Mouse (Mus musculus) neural tube, embryonic 14.5 days (tissue): Measurements from ENCODE around the gene Rrp7a. TPM values are rescaled to one million over a fixed set of nuclear protein-coding genes. Genes with fewer than 3 reads are reported as not detected.

Experiments
- ATAC-seq: fragments of 200-750 bp; cut with Nextera tagmentation; 2 replicates; pipeline ENCODE4 v1.8.0; 2017; ENCODE audit warnings: low read depth, mild to moderate bottlenecking, moderate TSS enrichment, moderate library complexity
- H3K27ac ChIP-seq: fragments of 300-500 bp; sonication (generic); 2 replicates; pipeline ENCODE4 v1.5.1; 2014; ENCODE audit warnings: low read depth, mild to moderate bottlenecking, control low read depth, low read length, moderate library complexity, mixed read lengths
- H3K27me3 ChIP-seq: fragments of 300-500 bp; sonication (generic); 2 replicates; pipeline ENCODE4 v1.6.1; 2014; ENCODE audit warnings: low read length; ENCODE audit not compliant: control insufficient read depth, insufficient read depth
- H3K36me3 ChIP-seq: fragments of 300-500 bp; sonication (generic); 2 replicates; pipeline ENCODE4 v1.6.1; 2014; ENCODE audit warnings: low read length, mixed read lengths; ENCODE audit not compliant: control insufficient read depth, insufficient read depth
- H3K4me1 ChIP-seq: fragments of 300-500 bp; sonication (generic); 2 replicates; pipeline ENCODE4 v1.6.1; 2014; ENCODE audit warnings: low read length; ENCODE audit not compliant: control insufficient read depth, insufficient read depth
- H3K4me2 ChIP-seq: fragments of 300-500 bp; sonication (generic); 2 replicates; pipeline ENCODE4 v1.6.1; 2014; ENCODE audit warnings: mild to moderate bottlenecking, low read depth, low read length, control low read depth
- H3K4me3 ChIP-seq: fragments of 300-500 bp; sonication (generic); 2 replicates; pipeline ENCODE4 v1.5.1; 2014; ENCODE audit warnings: low read depth, low read length, control low read depth, mixed read lengths
- H3K9ac ChIP-seq: fragments of 300-500 bp; sonication (generic); replicated peaks from 2 replicates; pipeline ENCODE4 v1.6.1; 2014; ENCODE audit warnings: low read depth, mild to moderate bottlenecking, control low read depth, low read length, mixed read lengths
- H3K9me3 ChIP-seq: fragments of 300-500 bp; sonication (generic); 2 replicates; pipeline ENCODE4 v1.6.1; 2016; ENCODE audit warnings: low read length; ENCODE audit not compliant: control insufficient read depth
- WGBS: fragments of 180-500 bp; shearing (Covaris S2); extraction: QIAGEN DNeasy Blood & Tissue Kit; methylation state at CpG from one replicate; pipeline ENCODE4 v1.1.7; 2014; 5-methylcytosine and 5-hydroxymethylcytosine counted together
- polyA plus RNA-seq: library from polyadenylated mRNA; unstranded; fragments of >200 nt; fragmentation: Nextera tagmentation; extraction: Ambion mirVana; gene quantifications from 2 replicates; pipeline ENCODE4 v1.2.1, GENCODE M21; 2014

Rrp7a gene
- polyA plus RNA-seq, 1 experiment from 2014 or later, result 52.1 TPM

DNA sequence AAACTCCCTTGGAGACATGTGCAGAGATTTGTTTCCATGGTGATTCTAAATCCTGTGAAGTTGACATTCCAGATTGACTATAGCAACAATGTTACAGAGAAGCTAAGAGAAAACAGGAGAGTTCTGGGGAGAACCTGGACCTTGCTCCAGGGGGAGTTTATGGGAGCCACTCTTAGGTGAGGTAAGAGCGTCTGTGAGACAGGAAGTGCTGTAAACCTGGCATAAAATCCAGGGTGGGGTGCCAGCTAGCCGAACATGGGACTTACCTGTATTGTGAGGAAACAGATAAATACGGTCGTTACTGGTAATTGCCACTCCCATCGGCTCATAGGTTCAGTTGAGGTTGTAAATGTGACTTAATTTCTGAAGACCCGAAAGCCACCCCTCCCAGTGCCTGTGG, 16.2 kb downstream of the Rrp7a start:
- H3K27me3 ChIP-seq, result no peaks in the 10 kb centered on the region
- 59% methylated on average over 6 of the region's 6 CpGs for WGBS
- no peak overlapping the region for H3K4me2 ChIP-seq
- no peak overlapping the region for H3K27ac ChIP-seq
- H3K9ac ChIP-seq, result no peak overlapping the region
- no peak overlapping the region for H3K4me3 ChIP-seq
- H3K36me3 ChIP-seq, result no peaks in the 10 kb centered on the region
- no peaks in the 10 kb centered on the region for H3K9me3 ChIP-seq
- H3K4me1 ChIP-seq, result no peaks in the 10 kb centered on the region
- ATAC-seq, result no peak

DNA sequence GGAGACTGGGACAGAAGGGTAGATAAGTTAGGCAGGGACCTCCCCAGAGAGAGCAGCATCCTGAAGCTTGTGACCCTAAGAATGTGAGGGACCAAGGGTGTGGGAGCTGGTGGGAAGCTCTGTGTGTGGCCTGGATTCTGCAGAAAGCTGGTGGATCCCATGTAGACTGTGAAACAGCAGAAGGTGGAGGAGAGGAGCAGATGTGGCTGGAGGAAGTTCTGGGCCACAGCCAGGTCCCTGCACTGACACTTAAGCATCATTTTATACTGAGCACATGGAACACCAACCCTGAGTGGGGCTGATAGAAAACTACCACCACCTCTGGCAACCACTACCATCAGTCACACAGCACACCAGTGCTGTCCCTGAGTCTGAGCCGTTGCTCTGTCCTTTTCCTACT, 19.5 kb downstream of the Rrp7a start:
- no peak overlapping the region for H3K4me2 ChIP-seq
- no peak overlapping the region for H3K4me3 ChIP-seq
- 74% methylated on average over 1 of the region's 1 CpGs for WGBS
- no peak overlapping the region for H3K27ac ChIP-seq
- no peaks in the 10 kb centered on the region for H3K36me3 ChIP-seq
- no peaks in the 10 kb centered on the region for H3K9me3 ChIP-seq
- no peak overlapping the region for H3K9ac ChIP-seq
- no peak for ATAC-seq
- H3K27me3 ChIP-seq, result no peaks in the 10 kb centered on the region
- H3K4me1 ChIP-seq, result 0 out of 2 replicates have a peak, but pooled peaks cover 5% of the 10 kb centered on the region

DNA sequence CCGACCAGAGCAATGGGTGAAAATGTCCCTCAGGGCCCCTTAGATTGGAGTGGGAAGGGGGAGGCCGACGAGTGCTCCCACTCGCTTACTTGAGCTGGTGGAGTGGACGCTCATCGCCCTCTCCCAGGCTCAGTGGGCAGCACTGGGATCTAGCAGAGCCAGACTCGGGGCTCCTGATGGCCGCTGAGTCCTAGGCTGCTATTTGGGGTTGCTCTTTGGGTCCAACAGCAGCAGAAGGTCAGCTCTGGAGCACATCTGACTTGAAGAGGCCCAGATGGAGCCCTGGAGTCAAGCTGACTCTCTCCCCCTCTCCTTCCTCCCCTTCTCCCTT, 22.3 kb downstream of the Rrp7a start:
- Histone ChIP-seq H3K9ac (peak overlapping the region; percentile 34; the same call in 1 of the 2 replicates), H3K9me3 (no peaks in the 10 kb centered on the region), H3K4me2 (peak overlapping the region; percentile 47), H3K27me3 (no peaks in the 10 kb centered on the region), H3K4me1 (0 out of 2 replicates have a peak, but pooled peaks cover 5% of the 10 kb centered on the region), H3K27ac (no peak overlapping the region), H3K36me3 (no peaks in the 10 kb centered on the region), H3K4me3 (peak overlapping the region; percentile 24)
- 3% methylated on average over 8 of the region's 8 CpGs for whole genome bisulfite sequencing
- ATAC-seq, result 0 out of 2 replicates have a peak, but pooled peaks have one; percentile 44

DNA sequence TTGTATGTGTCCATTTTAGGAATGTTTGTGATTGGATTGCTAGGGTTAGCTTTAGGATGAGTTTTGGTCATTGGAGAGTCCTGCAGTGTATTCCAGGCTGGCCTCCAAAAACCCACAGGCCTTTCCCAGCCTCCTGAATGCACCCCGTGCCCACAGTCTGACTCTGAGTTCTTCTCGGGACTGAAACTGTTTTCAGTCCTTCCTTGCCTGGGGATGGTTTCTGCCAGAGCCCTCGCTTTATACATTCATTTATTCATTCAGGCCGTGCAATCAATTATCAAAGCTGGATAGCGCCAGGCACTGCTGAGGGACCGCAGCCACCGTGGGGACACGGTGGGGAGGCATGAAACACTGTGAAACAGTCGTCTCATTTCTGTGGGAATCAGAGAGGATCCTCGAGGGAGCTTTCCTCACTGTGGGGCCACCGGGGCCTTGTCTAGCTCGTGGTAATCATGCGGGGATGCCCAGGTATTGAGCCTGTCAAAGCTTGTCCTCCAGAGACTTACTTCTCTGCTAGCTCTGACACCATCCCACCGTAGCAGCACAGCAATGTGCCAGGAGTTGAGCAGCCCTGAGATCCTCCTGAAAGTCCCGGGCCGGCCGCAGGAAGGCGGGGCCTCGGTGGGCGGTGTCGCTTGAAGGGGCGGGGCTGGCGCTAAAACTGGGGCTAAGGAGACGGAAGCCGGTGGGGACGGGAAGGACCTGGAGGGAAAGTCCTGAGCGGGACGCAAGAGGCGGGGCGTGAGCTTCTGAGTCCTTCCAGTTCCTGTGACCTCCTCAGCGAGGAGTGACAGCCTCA, 22.9 kb downstream of the Rrp7a start:
- peak; percentile 68; the same call in 1 of the 2 replicates for ATAC-seq
- 2% methylated on average over 31 of the region's 31 CpGs for WGBS
- H3K27ac ChIP-seq, result no peak overlapping the region
- H3K4me2 ChIP-seq, result peak overlapping the region; percentile 47
- 0 out of 2 replicates have a peak, but pooled peaks cover 5% of the 10 kb centered on the region for H3K4me1 ChIP-seq
- H3K36me3 ChIP-seq, result no peaks in the 10 kb centered on the region
- H3K9ac ChIP-seq, result no peak overlapping the region; the same call in 1 of the 2 replicates
- H3K9me3 ChIP-seq, result no peaks in the 10 kb centered on the region
- no peaks in the 10 kb centered on the region for H3K27me3 ChIP-seq
- H3K4me3 ChIP-seq, result peak overlapping the region; percentile 24

DNA sequence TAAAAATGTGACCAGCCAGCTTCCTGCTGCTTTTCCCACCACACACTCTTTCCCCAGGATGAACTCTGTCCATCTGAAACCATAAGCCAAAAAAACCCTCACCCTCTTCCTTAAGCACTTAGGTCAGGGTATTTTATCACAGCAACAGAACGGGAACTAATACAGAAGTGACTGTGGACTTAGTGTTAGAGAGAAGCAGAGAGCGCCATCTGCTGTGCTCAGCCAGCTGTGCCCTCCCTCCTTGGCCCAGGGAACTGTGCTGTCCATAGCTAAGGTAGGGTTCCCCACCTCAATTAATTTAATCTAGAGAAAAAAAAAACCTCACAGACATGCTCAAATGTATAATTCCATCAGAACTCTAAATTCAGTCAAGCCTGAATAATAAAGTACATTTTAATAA, 26.7 kb downstream of the Rrp7a start:
- 51% methylated on average over 2 of the region's 2 CpGs for WGBS
- H3K4me2 ChIP-seq, result no peak overlapping the region
- H3K9ac ChIP-seq, result no peak overlapping the region
- H3K4me1 ChIP-seq, result 0 out of 2 replicates have a peak, but pooled peaks cover 5% of the 10 kb centered on the region
- H3K36me3 ChIP-seq, result no peaks in the 10 kb centered on the region
- no peak overlapping the region for H3K4me3 ChIP-seq
- H3K27me3 ChIP-seq, result no peaks in the 10 kb centered on the region
- H3K9me3 ChIP-seq, result no peaks in the 10 kb centered on the region
- no peak overlapping the region for H3K27ac ChIP-seq
- ATAC-seq, result no peak

DNA sequence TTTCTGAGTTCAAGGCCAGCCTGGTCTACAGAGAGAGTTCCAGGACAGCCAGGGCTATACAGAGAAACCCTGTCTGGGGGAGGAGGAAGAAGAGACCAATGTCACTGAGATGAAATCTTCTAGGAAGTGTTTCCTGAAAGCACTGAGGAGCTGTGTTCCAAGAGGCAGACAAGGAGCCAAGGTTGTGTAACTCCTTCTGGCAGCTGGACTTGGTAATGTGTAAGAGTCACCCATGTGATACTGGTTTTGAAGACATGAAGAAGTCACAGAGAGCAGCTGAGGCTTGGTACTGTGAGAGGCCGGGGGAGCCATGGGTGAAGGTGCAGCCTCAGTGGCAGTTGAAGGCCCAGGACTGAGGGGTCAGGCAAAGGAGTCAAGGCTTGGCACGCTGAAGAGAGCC, 28.9 kb downstream of the Rrp7a start:
- no peaks in the 10 kb centered on the region for H3K27me3 ChIP-seq
- H3K36me3 ChIP-seq, result no peaks in the 10 kb centered on the region
- no peaks in the 10 kb centered on the region for H3K9me3 ChIP-seq
- H3K9ac ChIP-seq, result no peak overlapping the region
- no peak overlapping the region for H3K27ac ChIP-seq
- H3K4me1 ChIP-seq, result peaks cover 8% of the 10 kb centered on the region
- H3K4me2 ChIP-seq, result no peak overlapping the region
- WGBS, result 82% methylated on average over 2 of the region's 2 CpGs
- H3K4me3 ChIP-seq, result no peak overlapping the region
- ATAC-seq, result no peak

DNA sequence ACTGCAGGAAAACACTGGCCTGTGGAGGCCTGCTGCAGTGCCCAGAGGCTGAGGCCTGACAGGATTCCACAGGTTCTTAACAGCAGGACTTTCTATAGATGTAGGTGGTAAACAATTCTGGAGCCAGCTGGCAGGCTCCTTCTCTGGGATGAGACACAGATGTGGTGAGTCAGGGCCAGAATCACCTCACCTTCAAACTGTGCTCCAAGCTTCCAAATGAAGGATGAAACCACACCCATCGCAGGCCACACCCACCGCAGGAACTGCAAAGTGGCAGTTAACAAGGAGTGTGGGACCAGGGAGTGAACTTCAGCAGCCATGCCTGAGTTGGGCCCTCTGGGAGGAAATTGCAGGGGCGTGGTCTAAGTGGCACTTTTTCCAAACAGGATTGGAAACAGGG, 31.7 kb downstream of the Rrp7a start:
- no peaks in the 10 kb centered on the region for H3K9me3 ChIP-seq
- no peak overlapping the region for H3K9ac ChIP-seq
- no peaks in the 10 kb centered on the region for H3K36me3 ChIP-seq
- 37% methylated on average over 3 of the region's 3 CpGs for WGBS
- no peak overlapping the region for H3K4me3 ChIP-seq
- H3K4me2 ChIP-seq, result no peak overlapping the region
- H3K27ac ChIP-seq, result no peak overlapping the region
- peaks cover 8% of the 10 kb centered on the region for H3K4me1 ChIP-seq
- no peaks in the 10 kb centered on the region; the same call in 1 of the 2 replicates for H3K27me3 ChIP-seq
- no peak for ATAC-seq

DNA sequence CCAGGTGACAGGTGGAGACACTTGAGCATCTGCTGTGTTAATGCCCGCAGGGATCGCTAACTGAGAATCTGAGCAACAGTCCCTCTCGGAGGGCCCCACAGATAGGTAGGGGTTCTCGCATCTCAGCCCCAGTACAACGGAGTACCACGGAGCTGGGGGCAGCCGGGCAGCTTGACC, 33.3 kb downstream of the Rrp7a start, which contains the start of gene Serhl:
TSS of gene Serhl (plus strand) at position 78 of the 177 bp plus-strand sequence.
- H3K9ac ChIP-seq, result 0 out of 2 replicates have a peak within 1 kb of the TSS, but pooled peaks have one; percentile 12
- H3K27me3 ChIP-seq, result no peaks in the 10 kb centered on the region; the same call in 1 of the 2 replicates
- no peaks in the 10 kb centered on the region for H3K9me3 ChIP-seq
- no peak for ATAC-seq
- WGBS, result 19% methylated on average over 7 of the region's 7 CpGs
- H3K4me2 ChIP-seq, result peak within 1 kb of the TSS; percentile 7; the same call in 1 of the 2 replicates
- peaks cover 8% of the 10 kb centered on the region for H3K4me1 ChIP-seq
- no peak within 1 kb of the TSS for H3K27ac ChIP-seq
- H3K4me3 ChIP-seq, result no peak within 1 kb of the TSS
- no peaks in the 10 kb centered on the region for H3K36me3 ChIP-seq

DNA sequence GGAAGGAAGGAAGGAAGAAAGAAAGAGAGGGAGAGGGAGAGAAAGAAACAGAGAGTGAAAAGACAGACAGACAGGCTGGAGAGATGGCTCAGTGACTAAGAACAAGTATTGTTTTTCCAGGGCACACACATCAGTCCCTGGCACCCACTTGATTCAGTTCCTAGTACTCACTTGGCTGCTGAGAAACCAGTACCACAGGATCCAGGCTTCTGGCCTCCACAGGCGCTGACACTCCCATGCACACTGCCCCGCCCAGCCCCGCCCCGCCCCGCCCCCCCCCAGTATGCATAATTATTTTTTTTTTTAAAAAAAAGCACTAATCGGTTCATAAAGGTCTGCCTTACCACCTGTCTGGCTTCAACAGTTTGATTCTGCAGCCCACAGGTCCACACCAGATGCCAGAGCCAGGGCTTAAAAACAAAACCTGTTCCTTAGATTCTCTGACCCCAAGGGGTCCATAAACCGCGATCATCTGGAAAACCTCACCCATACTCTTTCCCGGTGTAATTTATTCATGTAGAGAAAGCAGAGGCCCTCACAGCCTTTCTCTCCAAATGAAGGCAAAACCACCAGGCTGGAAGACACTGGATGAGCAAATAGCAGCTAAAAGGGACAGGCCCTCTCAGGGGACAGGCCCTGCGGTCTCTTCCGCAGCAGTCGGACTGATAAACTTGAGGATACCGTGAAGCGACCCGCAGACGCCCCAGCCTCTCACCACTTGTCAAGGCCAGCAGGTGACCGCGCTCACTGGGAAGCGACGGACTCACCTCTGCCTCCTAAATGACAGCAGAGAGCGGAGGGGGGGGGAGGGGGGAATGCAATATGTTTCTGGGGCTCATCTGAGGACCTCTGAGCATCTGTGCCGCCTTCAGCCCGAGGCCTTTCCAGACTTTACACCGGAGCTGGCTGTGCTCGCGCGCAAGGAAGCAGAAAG, 33.8 kb downstream of the Rrp7a start:
- H3K27ac ChIP-seq, result no peak overlapping the region
- H3K4me1 ChIP-seq, result peaks cover 8% of the 10 kb centered on the region
- 0 out of 2 replicates have a peak overlapping the region, but pooled peaks have one; percentile 12 for H3K9ac ChIP-seq
- no peaks in the 10 kb centered on the region for H3K36me3 ChIP-seq
- no peak overlapping the region for H3K4me3 ChIP-seq
- no peaks in the 10 kb centered on the region for H3K9me3 ChIP-seq
- 8% methylated on average over 27 of the region's 27 CpGs for WGBS
- H3K4me2 ChIP-seq, result peak overlapping the region; percentile 7; the same call in 1 of the 2 replicates
- H3K27me3 ChIP-seq, result no peaks in the 10 kb centered on the region; the same call in 1 of the 2 replicates
- ATAC-seq, result no peak
